ENCODE assay signal across 8 mouse cellular contexts in the genomic region with DNA sequence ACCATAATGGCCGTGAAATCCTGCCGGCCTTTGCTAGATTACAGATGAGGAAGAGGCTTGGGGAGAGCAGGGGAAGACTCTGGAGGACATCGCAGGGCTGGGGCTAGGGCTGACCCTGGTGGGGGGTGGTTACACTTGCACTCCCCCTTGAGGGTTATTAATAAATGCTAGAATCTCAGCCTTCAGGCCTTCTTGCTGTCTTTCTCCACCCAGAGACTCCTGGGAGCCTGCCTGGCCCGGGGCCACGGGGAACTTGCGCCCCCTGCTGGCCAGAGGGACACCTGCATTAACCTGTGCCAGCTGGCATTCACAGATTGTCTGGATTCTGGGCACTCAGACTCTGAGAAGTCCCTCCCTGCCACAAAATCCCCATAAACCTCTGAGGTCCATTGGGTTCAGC. TPM values are rescaled to one million over a fixed set of nuclear protein-coding genes. Genes with fewer than 3 reads are reported as not detected.
A peak's percentile ranks its signal among the peaks of the same experiment; 100 is the strongest.
DNase-seq lines count a peak whose midpoint lies in the region; ATAC-seq and TF ChIP-seq lines count a peak whose summit lies in the region.

No protein-coding gene starts in this region.

- no peaks in the 10 kb centered on the region for H3K9me3 ChIP-seq in heart, embryonic 11.5 days (replicated peaks; ENCODE audit: control insufficient read depth, low read length)

- no peaks in the 10 kb centered on the region for H3K36me3 ChIP-seq in heart, embryonic 11.5 days (ENCODE audit: control insufficient read depth, insufficient read depth, low read length)

- no peak overlapping the region for H3K4me2 ChIP-seq in heart, embryonic 11.5 days

- no peaks in the 10 kb centered on the region for H3K27me3 ChIP-seq in heart, embryonic 11.5 days (ENCODE audit: control insufficient read depth, insufficient read depth, low read length)

- no peak for TF ChIP-seq POLR2A in lung, adult 2 months (IDR thresholded peaks at IDR 0.05; ENCODE audit: borderline replicate concordance, extremely low read depth, low read depth, low read length)

- H3K4me1 ChIP-seq in heart, embryonic 11.5 days (ENCODE audit: control insufficient read depth, insufficient read depth, low read length), result 0 out of 2 replicates have a peak, but pooled peaks cover 2% of the 10 kb centered on the region
- H3K4me1 ChIP-seq in lung, adult 2 months (ENCODE audit: control insufficient read depth, insufficient read depth, low read length), result no peaks in the 10 kb centered on the region

- TF ChIP-seq CTCF in lung, adult 2 months (IDR thresholded peaks at IDR 0.05; ENCODE audit: insufficient read depth, low read length), result peak; percentile 70

- no peak overlapping the region for H3K9ac ChIP-seq in heart, embryonic 11.5 days (ENCODE audit: low read depth, low read length)

- H3K4me3 ChIP-seq in heart, embryonic 11.5 days (ENCODE audit: low read depth, low read length), result no peak overlapping the region
- no peak overlapping the region for H3K4me3 ChIP-seq in lung, adult 2 months (replicated peaks; ENCODE audit: extremely low read depth, low read depth, low read length)

- H3K27ac ChIP-seq in heart, embryonic 11.5 days (ENCODE audit: low read depth, low read length), result no peak overlapping the region

- WGBS in heart, embryonic 11.5 days (ENCODE audit: insufficient replicate concordance), result 37% methylated on average over 6 of the region's 6 CpGs
- 33% methylated on average over 6 of the region's 6 CpGs for WGBS in lung, adult 2 months

- 0 out of 2 replicates have a peak, but pooled peaks have one; percentile 14 for ATAC-seq in heart, embryonic 11.5 days (replicated peaks; ENCODE audit: insufficient number of reproducible peaks, low FRiP score, low TSS enrichment)

- peak; percentile 51 to 61 for DNase-seq in CD8-positive naive resting alpha-beta T cell, adult 2 months (ENCODE audit: low read depth in 2 of 2, low spot score in 2 of 2)
- DNase-seq in adrenal gland, adult 2 months, result peak; percentile 76
- peak; percentile 74 for DNase-seq in embryo, embryonic 11 days
- DNase-seq in kidney, postnatal 10 days, result peak; percentile 79
- DNase-seq in lung, adult 2 months, result peak; percentile 69
- DNase-seq in ovary, postnatal 14 days (ENCODE audit: low spot score), result peak; percentile 68
- peak; percentile 65 for DNase-seq in thymus, postnatal 25 days

RNA-seq across cellular contexts. Expression of a gene that starts 18.1 kb away (rescaled TPM):
- 10 to 100 TPM in 1 of 2 experiments, 1 to 10 TPM in 1; 6.1 to 10.9 TPM for total RNA-seq in adrenal gland, adult 2 months (2021)
- 3.4 and 4.1 TPM in 2 replicates for polyA plus RNA-seq in adrenal gland, adult 2 months (2012; rRNA removed)
- 6.3 and 6.4 TPM in 2 replicates for polyA plus RNA-seq in heart, embryonic 11.5 days (2014; fragmentation: Nextera tagmentation; extraction: Ambion mirVana)
- polyA plus RNA-seq in lung, adult 2 months (2012; rRNA removed), result 2.8 and 4.3 TPM in 2 replicates

RNA-seq across cellular contexts. Expression of a gene that starts 57.5 kb away (rescaled TPM):
- total RNA-seq in adrenal gland, adult 2 months (2021), result 10 to 100 TPM; 25.6 to 40.8 TPM
- polyA plus RNA-seq in adrenal gland, adult 2 months (2012; rRNA removed), result 4.9 and 9.2 TPM in 2 replicates
- polyA plus RNA-seq in heart, embryonic 11.5 days (2014; fragmentation: Nextera tagmentation; extraction: Ambion mirVana), result 4.8 and 5.9 TPM in 2 replicates
- polyA plus RNA-seq in lung, adult 2 months (2012; rRNA removed), result 3.9 and 4.2 TPM in 2 replicates
